Mouse (Mus musculus): ENCODE results near the gene Pcca.

Pcca gene

DNA sequence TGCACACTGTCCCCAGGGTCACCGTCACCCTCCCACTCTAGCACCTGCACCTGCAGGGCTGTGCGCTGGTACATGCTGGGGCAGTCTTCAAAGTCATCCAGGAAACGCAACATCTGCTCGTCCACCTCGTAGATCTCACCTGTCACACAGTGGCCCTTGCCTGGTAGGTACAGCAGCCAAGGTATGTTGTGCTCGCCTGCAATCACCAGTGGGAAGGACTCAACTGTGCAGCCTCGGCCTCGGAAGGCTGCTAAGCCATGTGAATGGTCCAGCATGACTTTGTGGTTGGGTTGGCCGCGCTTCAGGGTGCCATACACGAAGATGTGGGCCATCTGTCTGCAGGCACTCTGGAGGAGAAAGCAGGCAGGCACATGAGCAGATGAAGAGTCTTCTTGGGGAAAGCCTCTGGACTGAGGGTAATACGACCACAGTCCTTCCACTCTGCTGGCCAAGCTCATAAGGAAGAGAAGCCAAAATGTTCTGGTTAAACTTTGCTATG lies 357.4 kb downstream of the Pcca start:
- DNase-seq, result no peak

DNA sequence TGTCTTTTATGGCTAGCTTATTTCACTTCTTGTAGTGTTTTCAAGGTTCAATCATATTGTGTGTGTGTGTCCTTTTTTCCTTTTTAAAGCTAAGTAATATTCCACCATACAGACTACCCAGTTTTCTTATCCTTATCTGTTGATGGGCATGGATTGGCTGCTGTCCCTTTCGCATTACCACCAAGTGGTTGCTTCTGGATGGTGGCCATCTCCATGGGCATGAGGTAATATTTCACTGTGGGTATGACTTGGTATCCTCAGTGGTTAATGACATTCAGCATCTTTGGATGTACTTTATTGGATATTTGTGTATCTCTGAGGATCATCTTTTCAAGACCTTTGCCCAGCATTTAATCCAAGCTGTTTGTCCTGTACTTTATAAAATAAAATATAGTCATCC lies 362.0 kb downstream of the Pcca start:
- no peak for DNase-seq

DNA sequence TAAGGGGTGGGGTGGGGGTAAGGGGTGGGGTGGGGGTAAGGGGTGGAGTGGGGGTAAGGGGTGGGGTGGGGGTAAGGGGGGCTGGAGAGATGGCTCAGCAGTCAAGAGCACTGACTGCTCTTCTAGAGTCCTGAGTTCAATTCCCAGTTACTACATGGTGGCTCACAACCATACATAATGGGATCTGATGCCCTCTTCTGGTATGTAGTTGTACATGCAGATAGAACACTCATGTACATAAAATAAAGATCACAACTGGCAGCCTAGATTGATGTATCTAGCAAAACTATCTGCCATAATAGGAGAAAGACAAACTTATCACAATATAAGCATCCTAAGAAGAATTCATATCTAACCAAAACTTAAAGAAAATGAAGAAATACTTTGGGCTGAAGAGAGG lies 364.4 kb downstream of the Pcca start:
- DNase-seq, result no peak

DNA sequence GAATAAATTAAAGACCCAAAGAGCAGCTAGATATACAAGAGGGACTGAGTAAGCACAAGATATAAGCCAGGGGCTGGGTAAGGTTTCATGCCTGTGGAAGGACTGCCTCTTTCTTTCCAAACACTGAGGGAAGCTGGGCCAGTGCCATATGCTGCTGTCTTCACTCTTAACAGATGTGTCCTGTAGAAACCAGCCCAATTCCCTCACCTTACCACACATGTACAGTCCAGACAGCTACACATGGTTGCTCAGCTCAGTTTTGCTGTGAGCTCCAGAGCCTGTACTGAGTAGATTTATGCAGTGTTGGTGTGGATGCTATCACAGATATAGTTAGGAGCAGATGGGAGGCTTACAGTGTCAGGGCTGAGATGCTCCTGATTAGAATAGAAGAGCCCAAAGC lies 366.6 kb downstream of the Pcca start:
- DNase-seq, result no peak

DNA sequence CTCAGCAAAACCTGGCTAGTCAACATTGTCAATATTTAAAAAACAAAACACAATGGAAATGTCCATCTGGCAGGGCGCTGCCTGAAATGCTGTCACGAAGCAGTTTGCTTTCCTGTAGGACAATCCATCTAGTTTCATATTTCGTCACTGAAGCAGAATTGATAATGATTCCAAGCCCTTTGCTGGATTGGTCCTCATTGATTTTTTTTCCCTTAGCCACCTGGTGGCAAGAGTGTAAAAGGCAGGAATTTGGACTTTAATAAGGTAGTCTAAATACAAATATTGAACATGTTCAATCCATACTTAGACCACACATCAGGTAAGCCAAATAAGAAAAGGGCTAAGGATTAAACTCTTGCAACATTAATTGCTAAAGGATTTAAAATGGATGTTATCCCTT lies 367.1 kb downstream of the Pcca start:
- DNase-seq, result no peak

DNA sequence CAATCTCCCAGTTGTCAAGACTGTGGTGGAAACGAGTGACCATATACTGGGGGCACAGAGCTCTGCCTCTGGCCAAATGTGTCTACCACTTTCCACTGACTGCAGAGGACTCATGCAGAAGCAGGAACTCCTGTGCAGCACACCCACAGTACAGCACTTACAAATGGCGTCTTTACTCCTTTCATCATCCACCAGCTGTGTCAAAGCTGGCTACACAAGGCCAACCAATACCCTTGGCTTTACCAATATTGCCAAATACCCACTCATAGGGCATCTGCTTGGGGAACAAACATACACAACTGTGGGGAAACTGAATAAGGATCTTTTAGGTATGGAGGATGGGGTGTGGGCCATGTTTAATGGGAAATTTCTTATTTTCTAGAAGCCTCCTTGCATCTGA lies 367.6 kb downstream of the Pcca start:
- no peak for DNase-seq

DNA sequence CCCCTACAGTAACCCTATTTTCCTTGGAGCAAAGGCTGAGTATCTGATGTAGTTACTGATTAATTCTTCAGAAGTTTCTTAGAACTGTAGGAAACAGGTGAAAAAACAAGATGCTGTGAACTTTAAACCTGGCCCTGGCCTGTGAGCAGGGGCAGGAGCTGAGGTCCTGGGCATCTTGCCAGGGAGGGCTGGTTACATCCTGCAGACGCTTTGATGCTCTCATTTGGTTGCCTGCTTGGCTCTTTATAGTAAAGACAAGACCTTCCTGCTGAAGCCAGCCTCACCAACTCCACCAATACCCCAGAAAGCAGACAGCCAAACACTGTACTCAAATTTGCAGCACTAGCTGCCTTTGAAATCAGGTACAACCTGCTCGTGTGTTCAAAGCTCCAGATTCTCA lies 368.0 kb downstream of the Pcca start:
- DNase-seq, result peak; percentile 91

DNA sequence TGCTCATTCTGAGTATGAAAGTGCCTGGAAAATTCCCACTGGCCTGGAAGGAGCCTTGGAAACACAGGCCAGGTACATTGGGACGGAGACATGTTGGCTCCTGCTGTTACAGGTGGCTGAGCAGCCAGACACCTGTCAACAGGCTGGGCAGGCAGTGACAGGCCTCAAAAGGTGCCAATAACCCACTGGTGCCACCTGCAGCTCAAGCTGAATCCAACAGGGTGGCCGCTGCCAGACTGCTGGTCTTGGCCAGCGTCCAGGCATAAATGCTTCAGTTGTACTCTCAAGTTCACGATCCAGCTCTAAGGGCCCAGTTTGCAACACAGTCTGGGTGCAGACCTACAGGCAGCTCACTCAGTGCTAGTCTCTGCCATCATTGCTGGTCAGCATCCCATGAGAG lies 368.8 kb downstream of the Pcca start:
- peak; percentile 93 for DNase-seq

DNA sequence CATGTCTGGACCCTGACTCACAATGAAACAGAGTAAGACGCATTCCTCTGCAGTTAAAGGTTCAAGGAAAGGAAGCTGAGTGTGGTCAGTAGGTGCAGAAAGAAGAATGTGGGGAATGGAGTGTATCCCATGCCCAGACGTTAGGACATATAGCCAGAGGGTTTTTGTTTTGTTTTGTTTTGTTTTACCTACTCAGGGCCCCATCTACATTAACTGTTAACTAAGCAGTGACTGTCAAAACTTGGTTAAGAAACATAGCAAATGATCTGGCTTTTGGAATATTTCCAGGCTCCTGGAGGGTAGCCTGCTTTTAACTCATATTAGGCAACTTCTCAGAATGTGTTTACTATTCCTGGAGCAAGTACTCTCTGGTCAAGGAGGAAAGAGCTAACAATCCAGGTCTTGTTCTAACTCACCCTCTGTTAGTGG lies 369.8 kb downstream of the Pcca start:
- peak; percentile 70 for DNase-seq

DNA sequence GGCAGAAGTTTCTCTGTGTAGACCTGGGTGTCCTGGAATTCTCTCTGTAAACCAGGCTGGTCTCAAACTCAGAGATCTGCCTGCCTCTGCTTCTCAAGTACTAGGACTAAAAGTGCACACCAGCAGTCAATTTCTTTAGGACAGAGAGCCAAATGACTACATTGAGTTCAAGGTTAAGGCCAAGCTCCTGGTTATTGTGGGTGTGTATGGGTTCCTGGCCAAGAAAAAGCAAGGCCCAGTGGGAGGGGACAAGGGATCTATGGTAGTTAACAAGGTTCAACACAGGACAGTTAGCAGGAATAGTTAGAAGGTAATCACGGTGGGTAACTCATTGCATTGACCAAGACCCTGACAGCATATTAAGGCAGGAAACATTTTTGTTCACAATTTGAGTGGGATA lies 370.9 kb downstream of the Pcca start:
- DNase-seq, result no peak

DNA sequence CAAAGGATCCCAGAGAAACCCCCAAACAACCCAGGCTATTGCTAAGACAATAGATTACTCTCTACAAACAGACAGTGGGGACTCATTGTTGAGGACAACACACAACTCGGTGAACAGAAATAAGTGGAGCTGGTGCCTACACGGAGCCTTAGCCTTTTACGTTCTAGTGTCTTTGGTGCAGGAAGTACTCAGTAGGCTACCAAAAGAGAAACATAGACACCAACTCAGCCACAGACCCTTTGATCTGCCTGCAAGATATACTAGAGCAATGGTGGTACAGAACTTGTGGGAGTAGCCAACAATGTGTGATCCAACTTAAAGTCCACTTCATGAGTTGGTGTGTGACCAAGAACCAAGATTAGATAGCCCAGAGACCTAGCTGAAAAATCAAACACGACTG lies 374.0 kb downstream of the Pcca start:
- DNase-seq, result no peak

DNA sequence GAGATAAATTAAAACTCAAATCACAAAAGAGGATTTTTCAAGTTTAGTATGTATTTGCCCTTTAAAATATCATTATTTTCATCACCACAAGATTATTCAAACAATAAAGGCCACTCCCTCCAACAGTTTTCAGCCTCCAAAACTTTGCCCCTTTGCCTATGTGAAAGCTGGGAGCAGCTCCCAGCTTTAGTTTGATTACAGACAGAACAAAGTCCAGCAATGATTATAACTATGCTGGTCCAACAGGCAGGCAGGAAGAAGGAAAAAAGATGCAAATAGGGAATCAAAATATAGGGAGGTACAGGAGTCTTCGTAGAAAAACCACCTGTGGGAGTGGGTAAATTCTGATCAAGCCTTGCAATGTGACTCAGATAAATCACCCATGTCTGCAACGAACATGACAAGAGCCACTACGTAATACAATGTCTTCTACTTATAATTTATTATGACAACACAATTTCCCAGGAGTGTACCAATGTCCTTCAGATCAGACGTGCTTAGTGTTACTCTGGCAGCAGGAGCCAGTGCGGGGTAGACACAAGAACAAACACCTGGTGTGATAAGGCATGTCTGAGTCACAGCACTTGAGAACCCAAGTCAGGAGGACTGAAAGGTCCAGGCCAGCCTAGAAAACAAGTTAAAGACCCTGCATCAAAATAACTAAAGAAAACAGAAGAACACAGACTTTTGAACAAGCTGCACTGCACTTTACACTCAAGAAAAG lies 375.4 kb downstream of the Pcca start:
- DNase-seq, result no peak

DNA sequence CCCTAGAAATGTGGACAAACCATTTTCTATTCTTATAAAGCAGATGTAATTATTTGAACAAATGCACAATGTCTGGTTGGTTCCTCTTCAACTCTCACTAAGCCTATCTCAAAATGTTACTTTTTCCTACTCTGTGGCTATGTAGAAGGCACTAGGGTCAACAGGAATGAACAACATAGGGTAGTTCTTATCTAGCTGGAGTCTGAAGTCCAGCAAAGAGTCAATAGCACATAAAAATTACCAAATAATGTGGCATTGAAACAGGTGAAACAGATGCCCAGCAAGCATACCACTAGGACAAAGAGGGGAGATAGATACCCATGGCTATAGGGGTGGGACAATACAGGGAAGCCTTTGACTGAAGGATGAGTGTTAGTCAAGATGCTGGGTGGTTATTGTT lies 377.1 kb downstream of the Pcca start:
- no peak for DNase-seq

DNA sequence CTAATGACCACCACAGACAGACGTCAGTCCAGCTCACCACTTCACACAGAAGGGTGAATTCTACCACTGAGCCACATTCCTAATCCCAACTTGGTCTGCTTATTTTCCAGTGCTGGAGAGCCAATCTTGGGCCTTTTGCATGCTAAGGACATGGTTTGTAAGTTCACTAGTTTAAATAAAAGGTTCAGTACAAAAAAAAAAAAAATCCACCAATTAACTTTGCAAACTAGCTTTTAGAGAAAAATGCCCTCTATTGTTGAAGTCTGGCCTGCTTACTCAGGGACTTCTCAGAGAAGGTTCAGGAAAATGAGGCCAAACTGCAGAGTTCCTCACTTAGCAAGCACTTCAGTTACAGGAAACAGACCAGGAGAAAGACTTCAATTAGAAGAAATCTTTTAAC lies 378.0 kb downstream of the Pcca start:
- no peak for DNase-seq

DNA sequence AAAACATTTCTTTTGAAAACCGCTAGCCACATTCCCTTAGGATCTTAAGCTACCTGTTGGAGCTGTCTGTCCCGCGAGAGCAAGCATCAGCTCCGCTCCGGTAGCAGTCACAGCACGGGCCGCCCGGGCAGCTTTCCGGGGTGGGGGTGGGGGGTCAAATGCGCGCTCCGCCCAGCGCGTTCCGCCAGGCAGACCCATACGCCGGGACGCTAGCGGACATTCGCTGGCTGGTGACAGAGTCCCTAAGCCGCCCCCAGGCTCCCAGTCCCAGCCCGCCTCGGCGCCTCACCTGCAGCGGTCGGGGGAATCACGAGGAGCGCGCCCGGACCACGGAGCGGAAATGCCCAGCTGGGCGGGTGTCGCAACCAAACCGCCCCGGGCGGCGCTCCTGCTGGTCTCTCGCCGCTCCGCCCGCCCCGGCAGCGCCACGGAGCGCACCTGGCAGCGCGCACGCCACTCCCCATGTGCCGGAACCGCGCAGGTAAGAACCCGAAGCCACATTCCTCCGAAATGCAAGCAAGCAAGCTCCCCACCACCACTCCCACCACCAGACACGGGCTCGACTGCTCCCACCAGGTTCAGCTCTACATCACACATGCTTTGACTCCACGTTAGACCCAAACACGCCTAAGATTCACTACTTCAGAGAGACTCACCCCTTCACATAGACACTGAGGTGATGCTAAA lies 378.8 kb downstream of the Pcca start:
- peak; percentile 87 for DNase-seq

DNA sequence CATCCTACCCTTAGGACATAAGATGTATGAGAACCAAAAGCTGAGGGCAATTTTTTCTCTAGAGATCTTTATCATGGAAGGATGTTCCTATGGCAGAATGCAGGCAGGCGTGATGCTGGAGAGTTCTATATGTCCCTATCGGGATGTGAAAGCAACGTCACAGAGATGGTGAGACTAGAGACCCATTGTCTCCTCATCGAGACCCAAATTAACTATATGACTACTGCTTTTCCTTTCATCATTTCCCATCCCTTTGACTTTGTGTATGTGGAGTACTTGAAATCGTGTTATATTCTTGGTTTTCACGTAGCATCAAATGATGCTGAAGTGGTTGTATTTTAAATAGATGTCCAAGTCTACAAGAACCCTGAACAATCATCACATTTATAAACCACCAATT lies 379.5 kb downstream of the Pcca start, which contains the start of gene Ggact:
Ggact (minus strand) TSS at position 101 of the 400 bp plus-strand sequence.
- no peak for DNase-seq

DNA sequence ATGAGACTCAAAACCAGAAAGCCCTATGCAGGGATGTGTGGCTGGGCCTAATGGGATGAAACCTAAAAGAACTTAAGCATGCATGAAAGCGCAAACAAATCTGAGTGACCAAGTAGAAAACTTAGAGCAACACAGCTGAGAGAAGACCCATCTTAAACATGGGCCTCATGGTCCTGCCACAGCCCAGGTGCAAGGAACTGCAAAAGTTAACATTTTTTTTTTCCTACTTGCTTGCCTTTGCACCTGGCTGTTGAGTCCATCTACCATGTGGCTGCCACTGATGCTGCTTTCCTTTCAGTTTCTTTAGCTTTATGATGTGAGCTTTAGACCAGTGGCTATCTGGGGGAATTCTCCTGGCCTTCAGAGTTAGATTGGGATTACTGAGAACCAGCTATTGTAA lies 383.6 kb downstream of the Pcca start:
- DNase-seq, result no peak

DNA sequence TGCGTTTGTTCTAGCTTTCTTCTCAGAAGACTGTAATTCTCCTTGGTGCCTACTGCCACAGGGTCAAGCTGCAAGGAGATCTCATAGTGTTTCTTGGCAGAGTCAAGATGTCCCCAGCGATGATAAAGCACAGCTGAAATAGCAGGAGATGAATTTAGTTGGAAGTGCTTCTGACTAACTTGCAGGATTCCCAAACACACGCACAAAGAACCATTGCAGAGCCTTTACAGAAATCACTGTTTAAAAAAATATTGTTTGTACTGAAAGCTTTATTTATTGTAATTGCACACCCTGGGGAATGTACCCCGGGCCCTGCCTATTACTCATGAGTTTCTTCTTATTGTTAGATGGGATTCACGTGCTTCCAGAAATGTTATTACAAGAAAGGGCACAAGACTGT lies 385.9 kb downstream of the Pcca start:
- no peak for DNase-seq

DNA sequence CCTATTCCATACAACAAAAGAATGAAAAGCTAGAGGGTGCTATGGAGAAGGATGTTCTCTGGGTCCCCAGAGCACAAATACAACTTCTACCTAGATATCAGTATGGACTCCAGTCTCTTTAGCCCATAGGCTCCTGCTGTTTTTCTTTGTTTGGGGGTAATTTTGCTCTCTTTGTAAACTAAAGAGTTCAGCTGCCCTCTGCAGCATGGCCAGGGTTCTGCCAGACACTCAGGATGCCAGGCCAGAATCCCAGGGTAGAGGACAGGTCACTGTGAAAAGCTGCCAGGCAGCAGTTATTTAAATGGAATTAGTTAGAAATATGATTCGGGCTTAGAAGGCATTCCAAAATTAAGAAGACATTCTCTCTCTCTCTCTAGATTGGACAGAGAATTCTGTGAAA lies 402.3 kb downstream of the Pcca start:
- no peak for DNase-seq

Data from kidney, postnatal 14 days (tissue).